Comparison of ENCODE assay signal across 8 mouse cellular contexts in the genomic region with DNA sequence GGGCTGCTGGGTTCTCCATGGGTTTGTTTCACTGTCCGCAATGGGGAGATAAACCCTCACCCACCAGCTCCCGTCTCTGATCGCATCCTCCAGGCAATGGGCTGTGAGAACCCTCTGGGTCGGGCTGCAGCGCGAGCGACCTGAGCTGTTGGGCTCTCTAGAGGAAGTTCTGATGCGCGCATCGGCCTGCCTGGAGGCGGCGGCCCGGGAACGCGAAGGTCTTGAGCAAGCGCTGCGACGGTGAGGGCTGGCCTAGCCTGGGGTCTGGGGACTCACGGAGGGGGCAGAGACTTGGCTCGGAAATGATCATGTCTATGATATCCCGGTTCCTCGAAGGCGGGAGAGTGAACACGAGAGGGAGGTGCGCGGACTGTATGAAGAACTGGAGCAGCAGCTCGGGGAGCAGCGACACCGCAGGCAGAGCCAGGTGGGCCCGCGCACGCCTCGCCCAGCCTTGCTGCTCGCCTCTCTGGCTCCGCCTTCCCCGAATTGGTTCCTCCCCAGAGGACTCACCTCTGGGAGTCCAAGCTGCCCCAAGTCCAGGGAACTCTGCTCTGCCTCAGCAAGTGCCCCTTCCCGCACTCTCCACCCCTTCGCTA. TPM values are rescaled to one million over a fixed set of nuclear protein-coding genes. Genes with fewer than 3 reads are reported as not detected.
DNase-seq lines count a peak whose midpoint lies in the region; ATAC-seq lines count a peak whose summit lies in the region.

No protein-coding gene starts in this region.

- H3K9me3 ChIP-seq in limb, embryonic 12.5 days, result no peaks in the 10 kb centered on the region
- H3K9me3 ChIP-seq in midbrain, embryonic 16.5 days (replicated peaks; ENCODE audit: control insufficient read depth, low read length, poor library complexity, severe bottlenecking), result no peaks in the 10 kb centered on the region

- H3K36me3 ChIP-seq in limb, embryonic 12.5 days, result peaks cover 7% of the 10 kb centered on the region
- H3K36me3 ChIP-seq in midbrain, embryonic 16.5 days (ENCODE audit: control insufficient read depth, insufficient read depth, low read length), result no peaks in the 10 kb centered on the region

- peak overlapping the region; percentile 41; the same call in 1 of the 2 replicates for H3K27ac ChIP-seq in limb, embryonic 12.5 days
- no peak overlapping the region for H3K27ac ChIP-seq in midbrain, embryonic 16.5 days (ENCODE audit: low read length)

- DNase-seq in embryo, embryonic 11 days, result peak; percentile 45
- no peak for DNase-seq in embryo, embryonic 9.5 days (ENCODE audit: extremely low spot score)
- DNase-seq in adrenal gland, postnatal 14 days, result peak; percentile 43
- DNase-seq in heart, postnatal 14 days, result peak; percentile 43 to 51
- DNase-seq in layer of hippocampus, adult 8-10 months (ENCODE audit: low spot score in 2 of 2), result no peak
- DNase-seq in left cerebral cortex, postnatal 36 days (ENCODE audit: low spot score in 2 of 2), result no peak

- peak overlapping the region; percentile 56 for H3K4me2 ChIP-seq in limb, embryonic 12.5 days
- H3K4me2 ChIP-seq in midbrain, embryonic 16.5 days (ENCODE audit: low read length), result peak overlapping the region; percentile 39

- H3K27me3 ChIP-seq in limb, embryonic 12.5 days, result peaks cover 69% of the 10 kb centered on the region
- H3K27me3 ChIP-seq in midbrain, embryonic 16.5 days (ENCODE audit: control insufficient read depth, insufficient read depth, low read depth, low read length), result peaks cover 70% of the 10 kb centered on the region

- H3K9ac ChIP-seq in limb, embryonic 12.5 days (replicated peaks), result no peak overlapping the region; the same call in 1 of the 2 replicates
- peak overlapping the region; percentile 35; the same call in 1 of the 2 replicates for H3K9ac ChIP-seq in midbrain, embryonic 16.5 days (ENCODE audit: low read depth, low read length)

- 4% methylated on average over 38 of the region's 38 CpGs for WGBS in limb, embryonic 12.5 days
- WGBS in midbrain, embryonic 16.5 days, result 3% methylated on average over 34 of the region's 38 CpGs

- H3K4me1 ChIP-seq in limb, embryonic 12.5 days (replicated peaks), result peaks cover 61% of the 10 kb centered on the region
- H3K4me1 ChIP-seq in midbrain, embryonic 16.5 days (ENCODE audit: control insufficient read depth, insufficient read depth, low read length), result peaks cover 36% of the 10 kb centered on the region

- intact Hi-C loops in heart, postnatal 14 days (cut with DNase I), result no loop called here
- intact Hi-C loops in left cerebral cortex, postnatal 36 days (cut with DNase I), result no loop called here

- ATAC-seq in limb, embryonic 12.5 days (ENCODE audit: insufficient number of reproducible peaks, insufficient read depth, low FRiP score, low TSS enrichment, low read depth), result no peak
- no peak for ATAC-seq in midbrain, embryonic 16.5 days

- H3K4me3 ChIP-seq in limb, embryonic 12.5 days (replicated peaks), result peak overlapping the region; percentile 30
- H3K4me3 ChIP-seq in midbrain, embryonic 16.5 days (ENCODE audit: low read depth, low read length), result peak overlapping the region; percentile 23

RNA-seq across cellular contexts. Expression of gene Cd151, which starts 2.5 kb away (rescaled TPM):
- total RNA-seq in adrenal gland, postnatal 14 days (2021), result 199 and 204 TPM in 2 replicates
- 100 to 1,000 TPM; 258 to 268 TPM for total RNA-seq in heart, postnatal 14 days (2021)
- polyA plus RNA-seq in limb, embryonic 12.5 days (2016; fragmentation: Nextera tagmentation; extraction: Ambion mirVana), result 11.3 and 13.5 TPM in 2 replicates
- 17.1 and 17.5 TPM in 2 replicates for polyA plus RNA-seq in midbrain, embryonic 16.5 days (2015; fragmentation: Nextera tagmentation; extraction: Ambion mirVana)
- 10 to 100 TPM; 27.3 to 42.2 (median 32.0) TPM for total RNA-seq in layer of hippocampus, adult 8-10 months (2022)
- total RNA-seq in left cerebral cortex, postnatal 36 days (2021), result 10 to 100 TPM; 30.9 to 35.4 TPM

RNA-seq across cellular contexts. Expression of gene Cracr2b, which starts 3.8 kb away (rescaled TPM):
- 14.2 and 23.2 TPM in 2 replicates for total RNA-seq in adrenal gland, postnatal 14 days (2021)
- 10 to 100 TPM; 25.2 to 27.9 TPM for total RNA-seq in heart, postnatal 14 days (2021)
- polyA plus RNA-seq in limb, embryonic 12.5 days (2016; fragmentation: Nextera tagmentation; extraction: Ambion mirVana), result 7.7 and 9.8 TPM in 2 replicates
- polyA plus RNA-seq in midbrain, embryonic 16.5 days (2015; fragmentation: Nextera tagmentation; extraction: Ambion mirVana), result 6.6 and 7.1 TPM in 2 replicates
- 1 to 10 TPM; 4.0 to 5.8 (median 4.9) TPM for total RNA-seq in layer of hippocampus, adult 8-10 months (2022)
- 1 to 10 TPM; 3.0 to 3.5 TPM for total RNA-seq in left cerebral cortex, postnatal 36 days (2021)

RNA-seq across cellular contexts. Expression of gene Pnpla2, which starts 9.7 kb away (rescaled TPM):
- total RNA-seq in adrenal gland, postnatal 14 days (2021), result 1,289 and 1,648 TPM in 2 replicates
- total RNA-seq in heart, postnatal 14 days (2021), result 100 to 1,000 TPM; 351 to 430 TPM
- 13.7 and 14.9 TPM in 2 replicates for polyA plus RNA-seq in limb, embryonic 12.5 days (2016; fragmentation: Nextera tagmentation; extraction: Ambion mirVana)
- 16.9 and 17.7 TPM in 2 replicates for polyA plus RNA-seq in midbrain, embryonic 16.5 days (2015; fragmentation: Nextera tagmentation; extraction: Ambion mirVana)
- 10 to 100 TPM; 23.0 to 31.8 (median 24.3) TPM for total RNA-seq in layer of hippocampus, adult 8-10 months (2022)
- 10 to 100 TPM; 28.0 to 31.7 TPM for total RNA-seq in left cerebral cortex, postnatal 36 days (2021)

RNA-seq across cellular contexts. Expression of gene Polr2l, which starts 10.2 kb away (rescaled TPM):
- 74.5 TPM in 2 replicates for total RNA-seq in adrenal gland, postnatal 14 days (2021)
- 10 to 100 TPM; 69.8 to 71.4 TPM for total RNA-seq in heart, postnatal 14 days (2021)
- 65.7 and 67.3 TPM in 2 replicates for polyA plus RNA-seq in limb, embryonic 12.5 days (2016; fragmentation: Nextera tagmentation; extraction: Ambion mirVana)
- 73.3 and 74.0 TPM in 2 replicates for polyA plus RNA-seq in midbrain, embryonic 16.5 days (2015; fragmentation: Nextera tagmentation; extraction: Ambion mirVana)
- total RNA-seq in layer of hippocampus, adult 8-10 months (2022), result 10 to 100 TPM; 32.4 to 40.6 (median 35.1) TPM
- 10 to 100 TPM; 38.0 to 40.1 TPM for total RNA-seq in left cerebral cortex, postnatal 36 days (2021)

RNA-seq across cellular contexts. Expression of gene Tspan4, which starts 10.3 kb away (rescaled TPM):
- 49.4 and 58.4 TPM in 2 replicates for total RNA-seq in adrenal gland, postnatal 14 days (2021)
- 10 to 100 TPM; 24.0 to 31.2 TPM for total RNA-seq in heart, postnatal 14 days (2021)
- polyA plus RNA-seq in limb, embryonic 12.5 days (2016; fragmentation: Nextera tagmentation; extraction: Ambion mirVana), result 24.8 and 33.0 TPM in 2 replicates
- polyA plus RNA-seq in midbrain, embryonic 16.5 days (2015; fragmentation: Nextera tagmentation; extraction: Ambion mirVana), result 45.8 and 49.1 TPM in 2 replicates
- total RNA-seq in layer of hippocampus, adult 8-10 months (2022), result 10 to 100 TPM; 14.7 to 38.7 (median 26.7) TPM
- total RNA-seq in left cerebral cortex, postnatal 36 days (2021), result 10 to 100 TPM; 14.2 to 20.0 TPM

Comparison
In these comparisons a context has a peak if more than half of its experiments do, and no peak if none do; other contexts are left out.
1. DNase-seq: peak in embryo, embryonic 11 days (single experiment), adrenal gland, postnatal 14 days (single experiment) and heart, postnatal 14 days (2 of 2); none in embryo, embryonic 9.5 days (single experiment), layer of hippocampus, adult 8-10 months (0 of 2) and left cerebral cortex, postnatal 36 days (0 of 2).
2. RNA of gene Pnpla2, which starts 9.7 kb away (total RNA-seq): 1,289 to 1,648 TPM in adrenal gland, postnatal 14 days and 351 to 430 TPM in heart, postnatal 14 days; 28.0 to 31.7 TPM in left cerebral cortex, postnatal 36 days and 23.0 to 31.8 TPM in layer of hippocampus, adult 8-10 months; every median in the first group is over 10 times any median in the second.